Comparison of ENCODE assay signal across 8 mouse cellular contexts in the genomic region with DNA sequence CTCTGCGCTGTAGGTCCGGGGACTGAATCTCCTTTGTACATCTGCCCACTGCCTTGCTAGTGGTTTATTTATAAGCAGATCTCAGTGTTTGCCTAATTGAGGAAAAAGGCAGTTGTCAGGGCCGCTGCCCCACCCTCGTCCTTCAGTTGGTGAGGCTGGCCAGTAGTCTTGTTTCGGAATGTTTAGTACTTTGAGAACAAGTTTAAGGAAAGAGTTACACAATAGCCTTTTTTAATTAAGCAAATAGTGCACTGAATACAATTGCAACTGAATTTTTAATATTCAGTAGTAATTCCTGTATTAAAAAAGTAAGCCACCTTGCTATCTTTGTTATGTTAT. TPM values are rescaled to one million over a fixed set of nuclear protein-coding genes. Genes with fewer than 3 reads are reported as not detected.
DNase-seq lines count a peak whose midpoint lies in the region; ATAC-seq and TF ChIP-seq lines count a peak whose summit lies in the region.

No protein-coding gene starts in this region.

- 0 out of 2 replicates have a peak, but pooled peaks cover 9% of the 10 kb centered on the region for H3K4me1 ChIP-seq in embryonic facial prominence, embryonic 13.5 days
- H3K4me1 ChIP-seq in limb, embryonic 12.5 days (replicated peaks) = peaks cover 9% of the 10 kb centered on the region
- peaks cover 35% of the 10 kb centered on the region for H3K4me1 ChIP-seq in neural tube, embryonic 14.5 days (ENCODE audit: control insufficient read depth, insufficient read depth, low read length)

- no peak for ATAC-seq in embryonic facial prominence, embryonic 13.5 days (ENCODE audit: insufficient number of reproducible peaks, insufficient read depth, low FRiP score, low TSS enrichment, low read depth)
- no peak for ATAC-seq in limb, embryonic 12.5 days (ENCODE audit: insufficient number of reproducible peaks, insufficient read depth, low FRiP score, low TSS enrichment, low read depth)
- no peak for ATAC-seq in neural tube, embryonic 14.5 days (ENCODE audit: low read depth)

- DNase-seq in layer of hippocampus, adult 2 months (ENCODE audit: low spot score in 2 of 2) = no peak
- no peak for DNase-seq in layer of hippocampus, postnatal 14 days (ENCODE audit: low spot score in 2 of 2)
- no peak for DNase-seq in urinary bladder, postnatal 14 days (ENCODE audit: low spot score)
- no peak for DNase-seq in spleen, postnatal 36 days (ENCODE audit: low spot score in 2 of 2)
- DNase-seq in thymus, postnatal 4 days = no peak

- no peak for TF ChIP-seq CTCF in layer of hippocampus, adult 2 months (conservative IDR thresholded peaks at IDR 0.05)

- H3K27ac ChIP-seq in layer of hippocampus, adult 2 months = peak overlapping the region; percentile 97
- H3K27ac ChIP-seq in embryonic facial prominence, embryonic 13.5 days = peak overlapping the region; percentile 64; the same call in 1 of the 2 replicates
- peak overlapping the region; percentile 70; the same call in 1 of the 2 replicates for H3K27ac ChIP-seq in limb, embryonic 12.5 days
- peak overlapping the region; percentile 92 for H3K27ac ChIP-seq in neural tube, embryonic 14.5 days (ENCODE audit: low read depth, low read length)

- peak overlapping the region; percentile 76 for H3K4me2 ChIP-seq in embryonic facial prominence, embryonic 13.5 days
- H3K4me2 ChIP-seq in limb, embryonic 12.5 days = peak overlapping the region; percentile 65
- peak overlapping the region; percentile 64 for H3K4me2 ChIP-seq in neural tube, embryonic 14.5 days (ENCODE audit: low read depth, low read length)

- no peaks in the 10 kb centered on the region for H3K9me3 ChIP-seq in embryonic facial prominence, embryonic 13.5 days
- H3K9me3 ChIP-seq in limb, embryonic 12.5 days = no peaks in the 10 kb centered on the region
- no peaks in the 10 kb centered on the region for H3K9me3 ChIP-seq in neural tube, embryonic 14.5 days (ENCODE audit: control insufficient read depth, low read length)

- H3K36me3 ChIP-seq in embryonic facial prominence, embryonic 13.5 days = peaks cover 3% of the 10 kb centered on the region; the same call in 1 of the 2 replicates
- H3K36me3 ChIP-seq in limb, embryonic 12.5 days = no peaks in the 10 kb centered on the region; the same call in 1 of the 2 replicates
- H3K36me3 ChIP-seq in neural tube, embryonic 14.5 days (ENCODE audit: control insufficient read depth, insufficient read depth, low read length) = no peaks in the 10 kb centered on the region

- 1% methylated on average over 5 of the region's 5 CpGs for WGBS in embryonic facial prominence, embryonic 13.5 days
- 2% methylated on average over 5 of the region's 5 CpGs for WGBS in limb, embryonic 12.5 days
- 1% methylated on average over 5 of the region's 5 CpGs for WGBS in neural tube, embryonic 14.5 days

- H3K27me3 ChIP-seq in embryonic facial prominence, embryonic 13.5 days = no peaks in the 10 kb centered on the region
- H3K27me3 ChIP-seq in limb, embryonic 12.5 days = no peaks in the 10 kb centered on the region
- no peaks in the 10 kb centered on the region for H3K27me3 ChIP-seq in neural tube, embryonic 14.5 days (ENCODE audit: control insufficient read depth, insufficient read depth, low read length)

- peak overlapping the region; percentile 88 for H3K9ac ChIP-seq in embryonic facial prominence, embryonic 13.5 days
- H3K9ac ChIP-seq in limb, embryonic 12.5 days (replicated peaks) = peak overlapping the region; percentile 88
- peak overlapping the region; percentile 86 for H3K9ac ChIP-seq in neural tube, embryonic 14.5 days (replicated peaks; ENCODE audit: low read depth, low read length)

- peak overlapping the region; percentile 85 for H3K4me3 ChIP-seq in layer of hippocampus, adult 2 months
- H3K4me3 ChIP-seq in embryonic facial prominence, embryonic 13.5 days = peak overlapping the region; percentile 83
- peak overlapping the region; percentile 85 for H3K4me3 ChIP-seq in limb, embryonic 12.5 days (replicated peaks)
- H3K4me3 ChIP-seq in neural tube, embryonic 14.5 days (ENCODE audit: low read depth, low read length) = peak overlapping the region; percentile 87

RNA-seq across cellular contexts. Expression of a gene that starts 0.7 kb away (rescaled TPM):
- total RNA-seq in layer of hippocampus, adult 2 months (2021) = 10 to 100 TPM; 29.2 to 32.5 TPM
- 10 to 100 TPM; 38.8 to 41.0 TPM for total RNA-seq in layer of hippocampus, postnatal 14 days (2021)
- 18.8 and 21.0 TPM in 2 replicates for polyA plus RNA-seq in embryonic facial prominence, embryonic 13.5 days (2015; fragmentation: Nextera tagmentation; extraction: Ambion mirVana)
- polyA plus RNA-seq in limb, embryonic 12.5 days (2016; fragmentation: Nextera tagmentation; extraction: Ambion mirVana) = 14.0 and 15.2 TPM in 2 replicates
- 36.2 and 38.8 TPM in 2 replicates for polyA plus RNA-seq in neural tube, embryonic 14.5 days (2014; fragmentation: Nextera tagmentation; extraction: Ambion mirVana)
